8 mouse cellular contexts compared by ENCODE assay signal in genomic region chr8:80710670-80711400, GRCm38 (mm10). TPM values are rescaled to one million over a fixed set of nuclear protein-coding genes. Genes with fewer than 3 reads are reported as not detected.
DNase-seq lines count a peak whose midpoint lies in the region; ATAC-seq and TF ChIP-seq lines count a peak whose summit lies in the region.
"Had no signal": no experiment of that assay in that cellular context is flagged by ENCODE, and none has a peak within 500 bp of the region (broad histone marks: within the 10 kb centered on the region; RNA-seq: fewer than 3 reads in every experiment).

No protein-coding gene starts in this region.

- peak; percentile 69 for TF ChIP-seq CTCF in layer of hippocampus, adult 2 months (conservative IDR thresholded peaks at IDR 0.05)

- ATAC-seq in frontal cortex, adult (ENCODE audit: low TSS enrichment) = no peak

- 0 out of 2 replicates have a peak overlapping the region, but pooled peaks have one; percentile 2 for H3K27ac ChIP-seq in layer of hippocampus, adult 2 months
- H3K27ac ChIP-seq: neural tube, embryonic 13.5 days had no signal

- H3K4me3 ChIP-seq in layer of hippocampus, adult 2 months = no peak overlapping the region
- H3K4me3 ChIP-seq: neural tube, embryonic 13.5 days had no signal

- no peak for DNase-seq in layer of hippocampus, adult 2 months (ENCODE audit: low spot score in 2 of 2)
- no peak for DNase-seq in layer of hippocampus, postnatal 25 days (ENCODE audit: extremely low spot score in 1 of 2, low spot score in 1 of 2)
- DNase-seq in ES-CJ7 (ENCODE audit: low read depth, low spot score) = peak; percentile 80
- peak; percentile 52 for DNase-seq in ZHBTc4 (ENCODE audit: low read depth, low spot score)
- peak; percentile 56 for DNase-seq in gonadal fat pad, adult 2 months (ENCODE audit: low read depth)
- no peak for DNase-seq in spleen, postnatal 14 days (ENCODE audit: low spot score in 2 of 2)

RNA-seq across cellular contexts. Expression of gene Smarca5, which starts 28.5 kb away (rescaled TPM):
- total RNA-seq in layer of hippocampus, adult 2 months (2021) = 10 to 100 TPM; 58.5 to 59.3 TPM
- 10 to 100 TPM; 54.1 to 58.3 TPM for total RNA-seq in layer of hippocampus, postnatal 25 days (2021)
- 5.6 and 7.7 TPM in 2 replicates for polyA plus RNA-seq in gonadal fat pad, adult 2 months (2012; rRNA removed)

Comparison
In these comparisons a context has a peak if more than half of its experiments do, and no peak if none do; other contexts are left out.
1. DNase-seq: peak in ES-CJ7 (single experiment), ZHBTc4 (single experiment) and gonadal fat pad, adult 2 months (single experiment); none in layer of hippocampus, adult 2 months (0 of 2), layer of hippocampus, postnatal 25 days (0 of 2) and spleen, postnatal 14 days (0 of 2).